Mouse (Mus musculus) liver, adult 2 months (tissue): ENCODE measurements around the gene Tgfbr2. TPM values are rescaled to one million over a fixed set of nuclear protein-coding genes. Genes with fewer than 3 reads are reported as not detected.

Experiments used
- DNase-seq: peaks from one replicate; pipeline ENCODE4 v3.0.0-alpha.2; 2011; ENCODE audit warnings: low read depth, low spot score; ENCODE audit errors: extremely low read depth
- H3K27ac ChIP-seq: fragments of 200-500 bp; replicated peaks from 2 replicates; pipeline ENCODE4 v1.5.1; 2012; ENCODE audit warnings: low read depth, mild to moderate bottlenecking, control low read depth, inconsistent platforms, low read length; ENCODE audit not compliant: insufficient read depth
- H3K27me3 ChIP-seq: fragments of 200-500 bp; 2 replicates; pipeline ENCODE4 v1.6.1; 2012; ENCODE audit warnings: mild to moderate bottlenecking, moderate library complexity, low read length, inconsistent platforms; ENCODE audit not compliant: control insufficient read depth, insufficient read depth
- H3K36me3 ChIP-seq: fragments of 200-500 bp; 2 replicates; pipeline ENCODE4 v1.6.1; 2012; ENCODE audit warnings: low read length, inconsistent platforms; ENCODE audit not compliant: control insufficient read depth, insufficient read depth
- H3K4me1 ChIP-seq: fragments of 200-500 bp; 2 replicates; pipeline ENCODE4 v1.6.1; 2011; ENCODE audit warnings: low read length; ENCODE audit not compliant: control insufficient read depth, insufficient read depth
- H3K4me3 ChIP-seq: fragments of 200-500 bp; 2 replicates; pipeline ENCODE4 v1.5.1; 2011; ENCODE audit warnings: low read depth, mild to moderate bottlenecking, control low read depth, low read length, moderate library complexity; ENCODE audit not compliant: insufficient read depth
- H3K79me2 ChIP-seq: fragments of 200-500 bp; 2 replicates; pipeline ENCODE4 v1.6.1; 2012; ENCODE audit warnings: inconsistent platforms, mild to moderate bottlenecking, low read length, moderate library complexity; ENCODE audit not compliant: control insufficient read depth, insufficient read depth
- H3K9ac ChIP-seq: fragments of 200-500 bp; 2 replicates; pipeline ENCODE4 v1.6.1; 2012; ENCODE audit warnings: low read depth, mild to moderate bottlenecking, control low read depth, inconsistent platforms, low read length
- CTCF ChIP-seq: fragments of 200-500 bp; IDR thresholded peaks from 2 replicates; pipeline ENCODE4 v1.5.1; 2011; ENCODE audit warnings: low read depth, low read length, control low read depth
- POLR2A ChIP-seq: fragments of 200-500 bp; IDR thresholded peaks from 2 replicates; pipeline ENCODE4 v1.6.1; 2011; ENCODE audit warnings: low read length, control low read depth; ENCODE audit not compliant: insufficient read depth; ENCODE audit errors: extremely low read depth
- WGBS: fragments of 180-500 bp; shearing (Covaris S2); methylation state at CpG from one replicate; pipeline ENCODE4 v1.1.7; 2018; 5-methylcytosine and 5-hydroxymethylcytosine counted together
- polyA plus RNA-seq: library from polyadenylated mRNA; depleted of rRNA; stranded (reverse); fragments of >200 nt; gene quantifications from 2 replicates; pipeline ENCODE4 v1.2.3, GENCODE M21; 2012
- total RNA-seq: library from RNA; depleted of rRNA; stranded (reverse); fragments of >200 nt; gene quantifications from 2 replicates; pipeline ENCODE4 v1.2.3, GENCODE M21; 2014

Gene Tgfbr2
- total and polyA plus RNA-seq, 2 experiments: 8.2 to 8.3 TPM

GRCm38 (mm10) chr9:116220159-116220515, 45.0 kb upstream of the Tgfbr2 start:
- Histone ChIP-seq H3K4me1 (no peaks in the 10 kb centered on the region), H3K36me3 (no peaks in the 10 kb centered on the region), H3K9ac (no peak overlapping the region), H3K4me3 (no peak overlapping the region), H3K27me3 (no peaks in the 10 kb centered on the region), H3K27ac (no peak overlapping the region), H3K79me2 (no peaks in the 10 kb centered on the region)
- no peak for DNase-seq
- no peak for TF ChIP-seq CTCF
- TF ChIP-seq POLR2A: no peak
- WGBS: 96% methylated on average over 4 of the region's 4 CpGs

GRCm38 (mm10) chr9:116219234-116220158, 44.3 kb upstream of the Tgfbr2 start:
- DNase-seq: no peak
- H3K4me1 ChIP-seq: no peaks in the 10 kb centered on the region
- TF ChIP-seq POLR2A: no peak
- no peak for TF ChIP-seq CTCF
- no peaks in the 10 kb centered on the region for H3K27me3 ChIP-seq
- H3K79me2 ChIP-seq: no peaks in the 10 kb centered on the region
- no peak overlapping the region for H3K9ac ChIP-seq
- H3K36me3 ChIP-seq: no peaks in the 10 kb centered on the region
- H3K4me3 ChIP-seq: no peak overlapping the region
- WGBS: 93% methylated on average over 9 of the region's 9 CpGs
- H3K27ac ChIP-seq: no peak overlapping the region

GRCm38 (mm10) chr9:116218780-116219179, 43.6 kb upstream of the Tgfbr2 start:
- H3K79me2 ChIP-seq: no peaks in the 10 kb centered on the region
- TF ChIP-seq POLR2A: no peak
- TF ChIP-seq CTCF: no peak
- 83% methylated on average over 4 of the region's 4 CpGs for whole genome bisulfite sequencing
- H3K4me1 ChIP-seq: no peaks in the 10 kb centered on the region
- H3K27ac ChIP-seq: no peak overlapping the region
- H3K9ac ChIP-seq: no peak overlapping the region
- H3K27me3 ChIP-seq: no peaks in the 10 kb centered on the region
- DNase-seq: no peak
- H3K4me3 ChIP-seq: no peak overlapping the region
- H3K36me3 ChIP-seq: no peaks in the 10 kb centered on the region

- H3K36me3 ChIP-seq: no peaks in the 10 kb centered on the region
- no peaks in the 10 kb centered on the region for H3K79me2 ChIP-seq
- no peak overlapping the region for H3K9ac ChIP-seq
- no peak for DNase-seq
- WGBS: 91% methylated on average over 7 of the region's 7 CpGs
- no peak for TF ChIP-seq POLR2A
- TF ChIP-seq CTCF: no peak
- no peak overlapping the region for H3K27ac ChIP-seq
- no peaks in the 10 kb centered on the region for H3K27me3 ChIP-seq
- H3K4me3 ChIP-seq: no peak overlapping the region
- H3K4me1 ChIP-seq: no peaks in the 10 kb centered on the region
Observed at GRCm38 (mm10) chr9:116217099-116217498, 41.9 kb upstream of the Tgfbr2 start.

GRCm38 (mm10) chr9:116216677-116217076, 41.5 kb upstream of the Tgfbr2 start:
- TF ChIP-seq POLR2A (no peak), CTCF (no peak)
- no peaks in the 10 kb centered on the region for H3K27me3 ChIP-seq
- H3K79me2 ChIP-seq: no peaks in the 10 kb centered on the region
- H3K27ac ChIP-seq: no peak overlapping the region
- H3K36me3 ChIP-seq: no peaks in the 10 kb centered on the region
- no peak overlapping the region for H3K4me3 ChIP-seq
- H3K9ac ChIP-seq: no peak overlapping the region
- no peak for DNase-seq
- 84% methylated on average over 10 of the region's 10 CpGs for WGBS
- H3K4me1 ChIP-seq: no peaks in the 10 kb centered on the region

- TF ChIP-seq CTCF (no peak), POLR2A (no peak)
- Histone ChIP-seq H3K4me1 (no peaks in the 10 kb centered on the region), H3K27me3 (no peaks in the 10 kb centered on the region), H3K27ac (no peak overlapping the region), H3K36me3 (no peaks in the 10 kb centered on the region), H3K9ac (no peak overlapping the region), H3K79me2 (no peaks in the 10 kb centered on the region), H3K4me3 (no peak overlapping the region)
- WGBS: 96% methylated on average over 6 of the region's 6 CpGs
- no peak for DNase-seq
Observed at GRCm38 (mm10) chr9:116214296-116214695, 39.1 kb upstream of the Tgfbr2 start.
